Mouse (Mus musculus) ES-Bruce4 (cell line): ENCODE data around the gene Gm5148. TPM values are rescaled to one million over a fixed set of nuclear protein-coding genes. Genes with fewer than 3 reads are reported as not detected.

Source experiments
- H3K27ac ChIP-seq: 2 replicates; pipeline ENCODE4 v1.5.1; 2012; ENCODE audit warnings: low read length, inconsistent platforms; ENCODE audit not compliant: insufficient read depth
- H3K27me3 ChIP-seq: 2 replicates; pipeline ENCODE4 v1.6.1; 2012; ENCODE audit warnings: mild to moderate bottlenecking, low read length, inconsistent platforms; ENCODE audit not compliant: control insufficient read depth, poor library complexity, insufficient read depth, severe bottlenecking
- H3K36me3 ChIP-seq: 2 replicates; pipeline ENCODE4 v1.6.1; 2012; ENCODE audit warnings: inconsistent platforms, mild to moderate bottlenecking, low read length, moderate library complexity; ENCODE audit not compliant: control insufficient read depth, poor library complexity, insufficient read depth, severe bottlenecking
- H3K4me1 ChIP-seq: one replicate; pipeline ENCODE4 v1.8.1; 2011; ENCODE audit warnings: low read length; ENCODE audit not compliant: control insufficient read depth, insufficient read depth
- H3K4me3 ChIP-seq: 2 replicates; pipeline ENCODE4 v1.5.1; 2011; ENCODE audit warnings: low read depth, mild to moderate bottlenecking, low read length
- H3K9ac ChIP-seq: 2 replicates; pipeline ENCODE4 v1.6.1; 2012; ENCODE audit warnings: low read depth, mild to moderate bottlenecking, inconsistent platforms; ENCODE audit not compliant: poor library complexity, severe bottlenecking
- H3K9me3 ChIP-seq: replicated peaks from 2 replicates; pipeline ENCODE4 v1.6.1; 2012; ENCODE audit warnings: mild to moderate bottlenecking, low read length, inconsistent platforms; ENCODE audit not compliant: control insufficient read depth, poor library complexity, insufficient read depth, severe bottlenecking
- CTCF ChIP-seq: IDR thresholded peaks from one replicate; pipeline ENCODE4 v1.8.1; 2011; ENCODE audit warnings: low read depth, low read length
- EP300 ChIP-seq: IDR thresholded peaks from 2 replicates; pipeline ENCODE4 v1.6.1; 2011; ENCODE audit warnings: low read depth, low read length; ENCODE audit not compliant: insufficient read depth
- POLR2A ChIP-seq: IDR thresholded peaks from one replicate; pipeline ENCODE4 v1.8.1; 2011; ENCODE audit warnings: low read length; ENCODE audit not compliant: insufficient read depth
- polyA plus RNA-seq: library from polyadenylated mRNA; stranded (reverse); fragments of >200 nt; gene quantifications from 2 replicates; pipeline ENCODE4 v1.2.4, GENCODE M21; 2011; ENCODE audit warnings: low read depth; ENCODE audit not compliant: missing spikeins, insufficient read depth, insufficient read length

The Gm5148 gene
- polyA plus RNA-seq, 1 experiment = 3.1 TPM

DNA sequence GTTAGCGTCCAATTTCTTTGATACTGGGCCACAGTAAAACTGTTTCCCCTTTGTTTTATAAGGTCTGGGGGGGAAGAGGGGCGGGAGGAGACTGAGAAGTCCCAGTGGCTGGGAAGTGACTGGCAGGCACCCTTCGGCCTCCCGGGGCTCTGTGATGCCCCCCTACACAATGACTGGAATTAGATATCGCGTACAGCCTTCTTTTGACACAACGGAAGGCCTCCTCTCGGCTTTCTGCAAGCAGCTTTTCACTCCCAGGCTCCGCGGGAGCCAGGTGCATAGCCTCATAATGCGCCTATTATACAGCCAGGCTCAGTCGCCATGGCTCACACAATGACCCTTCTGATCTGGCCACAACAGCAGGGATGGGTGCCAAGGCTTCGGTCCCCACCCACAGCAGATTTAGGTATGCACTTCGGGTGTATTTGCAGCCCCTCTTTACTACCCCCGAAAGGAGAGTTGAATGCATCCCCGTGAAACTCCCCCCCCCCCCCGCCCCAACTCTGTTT, 574 bp downstream of the Gm5148 start:
- no peaks in the 10 kb centered on the region for H3K27me3 ChIP-seq

DNA sequence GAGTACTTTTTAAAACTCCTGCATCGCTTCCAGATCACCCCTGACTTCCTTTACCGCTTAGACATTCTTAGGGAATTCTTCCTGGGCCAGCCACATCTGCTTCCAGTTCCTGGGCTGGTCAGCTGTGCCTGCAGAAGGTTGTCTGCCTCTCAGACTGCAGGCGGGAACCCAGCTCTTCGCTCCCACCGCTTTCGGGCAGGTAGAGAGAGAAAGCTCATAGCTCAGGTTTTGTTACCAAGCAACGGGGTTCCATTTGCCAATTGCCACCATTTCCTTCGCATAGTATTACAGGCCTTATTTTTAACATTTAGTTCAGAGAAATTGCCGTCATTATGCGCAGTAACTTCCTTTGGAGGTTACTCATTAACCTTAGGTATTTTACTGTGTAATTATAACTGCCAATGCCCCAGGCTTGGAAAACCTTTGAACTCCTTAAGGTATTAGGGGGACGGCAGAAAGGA, 1.2 kb downstream of the Gm5148 start:
- Histone ChIP-seq H3K36me3 (no peaks in the 10 kb centered on the region), H3K9me3 (no peaks in the 10 kb centered on the region), H3K9ac (no peak overlapping the region), H3K27me3 (no peaks in the 10 kb centered on the region), H3K4me1 (no peaks in the 10 kb centered on the region), H3K4me3 (no peak overlapping the region), H3K27ac (no peak overlapping the region)
- TF ChIP-seq CTCF (no peak), POLR2A (no peak), EP300 (no peak)

More for the DNA sequence above, 574 bp downstream of the Gm5148 start:
- Histone ChIP-seq H3K9ac (peak overlapping the region; percentile 2; the same call in 1 of the 2 replicates), H3K4me1 (no peaks in the 10 kb centered on the region), H3K4me3 (peak overlapping the region; percentile 50), H3K27ac (no peak overlapping the region), H3K36me3 (no peaks in the 10 kb centered on the region), H3K9me3 (no peaks in the 10 kb centered on the region)
- no peak for TF ChIP-seq CTCF
- TF ChIP-seq POLR2A = no peak
- no peak for TF ChIP-seq EP300

DNA sequence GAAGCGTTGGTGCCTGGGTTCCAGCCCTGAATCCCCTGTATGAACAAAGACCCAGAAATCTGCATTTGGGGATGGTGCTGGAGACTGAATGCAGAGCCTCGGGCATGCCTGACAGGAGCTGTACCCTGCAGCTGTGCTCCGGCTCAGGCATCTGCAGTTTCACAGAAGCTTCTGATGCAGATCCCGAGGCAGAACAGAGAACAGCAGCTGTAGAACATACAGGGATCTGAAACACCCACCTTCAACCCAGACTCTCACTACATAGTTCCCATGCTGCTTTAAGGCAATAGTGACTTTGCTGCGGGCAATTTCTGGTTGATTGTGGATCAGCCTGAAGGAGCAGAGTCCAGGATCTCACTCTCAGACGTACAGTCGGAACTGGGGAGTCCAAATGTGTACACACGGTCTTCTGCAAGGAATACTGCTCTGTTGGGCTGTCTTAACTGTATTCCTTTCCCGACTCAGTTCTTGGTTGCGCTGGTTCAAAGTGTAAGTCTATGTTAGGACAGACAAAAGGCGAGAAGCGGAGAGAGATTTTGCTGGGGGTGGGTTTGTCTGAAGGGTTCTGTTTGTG, 1.7 kb downstream of the Gm5148 start:
- H3K9ac ChIP-seq = no peak overlapping the region
- H3K4me1 ChIP-seq = no peaks in the 10 kb centered on the region
- no peak for TF ChIP-seq CTCF
- no peak for TF ChIP-seq EP300
- no peak for TF ChIP-seq POLR2A
- H3K27me3 ChIP-seq = no peaks in the 10 kb centered on the region
- H3K9me3 ChIP-seq = no peaks in the 10 kb centered on the region
- H3K27ac ChIP-seq = no peak overlapping the region
- H3K36me3 ChIP-seq = no peaks in the 10 kb centered on the region
- no peak overlapping the region for H3K4me3 ChIP-seq

DNA sequence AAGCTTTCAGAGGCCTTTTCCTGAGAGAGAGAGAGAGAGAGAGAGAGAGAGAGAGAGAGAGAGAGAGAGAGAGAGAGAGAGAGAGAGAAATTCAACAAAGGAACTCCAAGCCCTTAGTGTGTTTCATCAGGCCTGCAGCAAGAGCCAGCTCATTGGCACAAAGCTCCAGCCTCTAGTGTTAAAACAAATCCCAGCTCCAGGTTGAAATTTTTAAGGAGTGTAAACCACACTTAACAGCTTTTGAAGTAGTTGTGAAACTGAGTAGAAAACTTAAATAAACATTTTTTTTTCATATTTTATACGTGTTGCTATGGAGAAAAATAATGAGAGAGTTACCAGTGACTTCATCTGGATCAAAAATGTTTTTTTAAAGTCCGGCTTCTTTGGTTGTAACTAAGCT, 7.3 kb downstream of the Gm5148 start:
- no peak overlapping the region for H3K9ac ChIP-seq
- H3K27ac ChIP-seq = no peak overlapping the region
- no peaks in the 10 kb centered on the region for H3K9me3 ChIP-seq
- no peak overlapping the region for H3K4me3 ChIP-seq
- H3K4me1 ChIP-seq = no peaks in the 10 kb centered on the region
- no peaks in the 10 kb centered on the region for H3K36me3 ChIP-seq
- TF ChIP-seq EP300 (no peak), POLR2A (no peak), CTCF (no peak)
- no peaks in the 10 kb centered on the region for H3K27me3 ChIP-seq

DNA sequence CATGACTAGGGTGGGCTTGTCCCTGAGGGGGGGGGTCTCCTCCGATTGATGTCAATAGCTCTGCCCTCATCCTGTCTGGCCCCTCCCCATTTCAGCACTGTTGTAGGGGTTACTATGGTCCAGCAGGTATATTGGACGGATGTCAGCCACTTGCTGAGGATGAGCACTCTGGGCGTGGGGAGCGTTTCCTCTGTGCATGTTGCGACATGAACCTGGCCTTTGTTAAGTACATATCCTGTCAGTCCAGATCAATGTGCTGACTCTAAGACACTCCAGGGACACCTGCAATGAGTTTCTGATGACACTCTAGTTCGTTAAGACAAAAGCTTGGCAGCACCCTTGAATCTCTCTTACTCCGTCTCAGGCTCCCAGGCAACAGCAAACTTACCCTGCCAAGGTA, 8.6 kb downstream of the Gm5148 start:
- Histone ChIP-seq H3K4me3 (no peak overlapping the region), H3K4me1 (no peaks in the 10 kb centered on the region), H3K27me3 (no peaks in the 10 kb centered on the region), H3K9me3 (no peaks in the 10 kb centered on the region), H3K27ac (no peak overlapping the region), H3K9ac (no peak overlapping the region), H3K36me3 (no peaks in the 10 kb centered on the region)
- TF ChIP-seq CTCF (no peak), EP300 (no peak)

DNA sequence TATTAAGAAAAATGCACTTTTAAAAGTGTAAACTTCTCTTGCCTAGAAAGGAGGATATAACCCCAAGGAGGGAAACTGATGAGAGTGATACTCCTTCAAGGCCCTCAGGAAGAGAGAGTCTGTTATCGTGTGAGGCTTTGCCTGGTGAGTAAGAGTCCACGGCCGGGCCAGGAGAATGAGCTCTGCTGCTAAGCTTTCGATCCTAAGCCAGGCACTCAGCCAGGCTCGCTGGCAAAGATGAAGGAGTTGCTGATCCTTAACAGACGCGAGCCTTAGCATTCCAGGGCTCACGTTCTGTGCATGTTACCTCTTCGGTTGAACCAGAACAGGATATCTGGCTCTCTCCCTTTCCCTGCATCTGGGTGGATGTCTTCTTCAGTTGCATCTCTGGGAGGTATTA, 11.8 kb downstream of the Gm5148 start:
- Histone ChIP-seq H3K4me1 (no peaks in the 10 kb centered on the region), H3K36me3 (no peaks in the 10 kb centered on the region), H3K4me3 (no peak overlapping the region), H3K9ac (no peak overlapping the region), H3K27me3 (no peaks in the 10 kb centered on the region), H3K27ac (no peak overlapping the region), H3K9me3 (no peaks in the 10 kb centered on the region)
- TF ChIP-seq EP300 = no peak
- TF ChIP-seq CTCF = no peak
- TF ChIP-seq POLR2A = no peak
